Mouse (Mus musculus): ENCODE data around the gene Fhad1. TPM values are rescaled to one million over a fixed set of nuclear protein-coding genes. Genes with fewer than 3 reads are reported as not detected.
"Not testable (repeated sequence)": the region's sequence is repeated elsewhere in the genome, so short reads cannot be mapped to it uniquely, and the experiment has no call there.

Fhad1 gene
- total and polyA plus RNA-seq, 2 experiments from 2014 or later: 5.6 to 7.2 TPM

DNA sequence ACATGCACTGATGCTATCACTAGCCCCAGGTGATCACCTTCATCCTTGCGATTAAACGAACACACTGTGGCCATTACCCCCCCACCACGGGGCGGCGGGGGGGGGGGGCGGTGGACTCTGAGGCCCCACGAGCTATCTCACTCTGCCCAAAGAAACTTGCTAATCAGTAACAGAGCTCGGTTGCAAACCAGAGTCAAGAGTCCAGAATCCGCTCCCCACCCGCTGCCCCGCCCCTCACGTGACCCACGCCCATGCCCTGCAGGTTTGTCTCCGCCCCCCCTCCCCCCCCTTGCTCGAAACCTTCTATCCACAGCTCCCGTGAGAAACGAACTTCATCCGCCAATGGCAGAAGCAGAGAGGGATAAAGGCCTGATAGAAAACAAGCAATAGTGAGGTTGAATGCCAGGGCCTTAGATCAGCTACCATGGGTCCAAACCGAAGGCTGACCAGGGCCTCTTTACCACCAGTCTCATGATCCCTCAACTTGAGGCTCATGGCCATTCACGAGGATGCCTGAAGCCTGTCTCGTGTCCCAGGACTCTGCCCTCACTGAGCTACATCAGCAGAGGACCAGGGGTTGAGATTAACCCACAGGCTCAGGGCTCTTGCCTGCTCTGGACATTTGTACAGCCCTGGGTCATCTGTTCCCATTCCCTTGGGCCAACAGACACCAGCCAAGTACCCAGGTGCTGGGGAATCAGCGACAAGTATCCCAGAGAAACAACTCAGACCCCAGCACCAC is 37.7 kb upstream of the Fhad1 start:
- ATAC-seq (ENCODE audit: low FRiP score) (no peak), DNase-seq (ENCODE audit: low spot score) (no peak)
- Histone ChIP-seq H3K9ac (replicated peaks; ENCODE audit: low read length, poor library complexity, severe bottlenecking) (no peak overlapping the region), H3K27ac (ENCODE audit: low read depth, low read length) (no peak overlapping the region), H3K4me2 (ENCODE audit: low read depth, low read length, poor library complexity, severe bottlenecking) (no peak overlapping the region), H3K4me1 (ENCODE audit: insufficient read depth, low read length) (no peaks in the 10 kb centered on the region), H3K4me3 (ENCODE audit: low read depth, low read length) (no peak overlapping the region), H3K27me3 (ENCODE audit: insufficient read depth, low read length) (no peaks in the 10 kb centered on the region), H3K9me3 (ENCODE audit: low read length) (no peaks in the 10 kb centered on the region), H3K36me3 (ENCODE audit: insufficient read depth, low read length) (no peaks in the 10 kb centered on the region)
- WGBS: 57% methylated on average over 22 of the region's 22 CpGs
- TF ChIP-seq CTCF (IDR thresholded peaks at IDR 0.05): no peak

DNA sequence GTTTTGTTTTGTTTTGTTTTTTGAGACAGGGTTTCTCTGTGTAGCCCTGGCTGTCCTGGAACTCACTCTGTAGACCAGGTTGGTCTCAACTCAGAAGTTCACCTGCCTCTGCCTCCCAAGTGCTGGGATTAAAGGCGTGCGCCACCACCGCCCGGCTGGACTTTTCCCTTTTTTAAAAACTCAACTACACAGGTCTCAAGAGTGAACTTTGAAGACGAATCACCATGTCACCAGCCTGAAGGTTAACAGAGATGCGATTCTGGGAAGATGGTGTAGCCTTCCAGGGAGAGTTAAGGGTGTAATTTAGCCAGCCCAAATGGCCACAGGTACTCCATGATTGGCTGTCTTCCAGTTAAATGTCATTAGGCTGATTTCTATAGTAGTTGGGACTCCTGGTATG is 37.0 kb upstream of the Fhad1 start:
- not testable (repeated sequence) for H3K4me2 ChIP-seq (ENCODE audit: low read depth, low read length, poor library complexity, severe bottlenecking); H3K9ac ChIP-seq (replicated peaks; ENCODE audit: low read length, poor library complexity, severe bottlenecking); H3K4me3 ChIP-seq (ENCODE audit: low read depth, low read length); H3K4me1 ChIP-seq (ENCODE audit: insufficient read depth, low read length); H3K9me3 ChIP-seq (ENCODE audit: low read length); H3K36me3 ChIP-seq (ENCODE audit: insufficient read depth, low read length); H3K27ac ChIP-seq (ENCODE audit: low read depth, low read length); DNase-seq (ENCODE audit: low spot score); H3K27me3 ChIP-seq (ENCODE audit: insufficient read depth, low read length); ATAC-seq (ENCODE audit: low FRiP score)
- WGBS: 89% methylated on average over 6 of the region's 6 CpGs

GRCm38 (mm10) chr4:142049963-142050362 is 35.1 kb upstream of the Fhad1 start:
- no peak for TF ChIP-seq CTCF (IDR thresholded peaks at IDR 0.05)
- Histone ChIP-seq H3K4me2 (ENCODE audit: low read depth, low read length, poor library complexity, severe bottlenecking) (no peak overlapping the region), H3K4me1 (ENCODE audit: insufficient read depth, low read length) (no peaks in the 10 kb centered on the region), H3K27ac (ENCODE audit: low read depth, low read length) (no peak overlapping the region), H3K27me3 (ENCODE audit: insufficient read depth, low read length) (no peaks in the 10 kb centered on the region), H3K4me3 (ENCODE audit: low read depth, low read length) (no peak overlapping the region), H3K9ac (replicated peaks; ENCODE audit: low read length, poor library complexity, severe bottlenecking) (no peak overlapping the region), H3K36me3 (ENCODE audit: insufficient read depth, low read length) (no peaks in the 10 kb centered on the region), H3K9me3 (ENCODE audit: low read length) (no peaks in the 10 kb centered on the region)
- 93% methylated on average over 5 of the region's 5 CpGs for WGBS
- ATAC-seq (ENCODE audit: low FRiP score) (no peak), DNase-seq (ENCODE audit: low spot score) (no peak)

- Histone ChIP-seq H3K27me3 (ENCODE audit: insufficient read depth, low read length) (no peaks in the 10 kb centered on the region), H3K4me2 (ENCODE audit: low read depth, low read length, poor library complexity, severe bottlenecking) (no peak overlapping the region), H3K4me1 (ENCODE audit: insufficient read depth, low read length) (no peaks in the 10 kb centered on the region), H3K9me3 (ENCODE audit: low read length) (no peaks in the 10 kb centered on the region), H3K9ac (replicated peaks; ENCODE audit: low read length, poor library complexity, severe bottlenecking) (no peak overlapping the region), H3K36me3 (ENCODE audit: insufficient read depth, low read length) (no peaks in the 10 kb centered on the region), H3K27ac (ENCODE audit: low read depth, low read length) (no peak overlapping the region), H3K4me3 (ENCODE audit: low read depth, low read length) (no peak overlapping the region)
- DNase-seq (ENCODE audit: low spot score) (no peak), ATAC-seq (ENCODE audit: low FRiP score) (no peak)
- WGBS: 79% methylated on average over 8 of the region's 8 CpGs
- TF ChIP-seq CTCF (IDR thresholded peaks at IDR 0.05): no peak
These were observed 33.5 kb upstream of the Fhad1 start for GRCm38 (mm10) chr4:142048391-142048790.

- ATAC-seq (ENCODE audit: low FRiP score): no peak
These were observed 32.1 kb upstream of the Fhad1 start for GRCm38 (mm10) chr4:142047005-142047404.

DNA sequence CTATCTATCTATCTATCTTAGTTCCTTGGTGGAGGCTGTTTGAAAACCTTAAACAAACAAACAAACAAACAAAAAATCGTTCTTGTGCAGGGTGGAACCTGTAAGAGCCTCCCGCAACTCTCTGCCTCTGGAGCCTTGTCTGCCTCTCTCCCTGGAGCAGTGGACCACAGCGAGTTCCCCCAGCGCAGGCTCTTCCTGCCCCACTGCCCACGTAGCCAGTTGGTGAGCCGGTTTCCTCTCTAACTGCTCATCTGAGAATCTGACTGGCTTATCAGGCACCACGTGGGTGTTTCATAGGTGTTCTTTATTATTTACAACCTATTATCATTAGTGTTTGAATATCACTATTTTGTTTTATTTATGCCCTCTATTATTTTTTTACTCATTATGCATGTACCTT is 31.6 kb upstream of the Fhad1 start:
- H3K4me3 ChIP-seq (ENCODE audit: low read depth, low read length): no peak overlapping the region
- H3K9me3 ChIP-seq (ENCODE audit: low read length): no peaks in the 10 kb centered on the region
- H3K4me1 ChIP-seq (ENCODE audit: insufficient read depth, low read length): no peaks in the 10 kb centered on the region
- no peaks in the 10 kb centered on the region for H3K36me3 ChIP-seq (ENCODE audit: insufficient read depth, low read length)
- no peak overlapping the region for H3K27ac ChIP-seq (ENCODE audit: low read depth, low read length)
- H3K4me2 ChIP-seq (ENCODE audit: low read depth, low read length, poor library complexity, severe bottlenecking): no peak overlapping the region
- H3K9ac ChIP-seq (replicated peaks; ENCODE audit: low read length, poor library complexity, severe bottlenecking): no peak overlapping the region
- DNase-seq (ENCODE audit: low spot score): no peak
- TF ChIP-seq CTCF (IDR thresholded peaks at IDR 0.05): no peak
- no peak for ATAC-seq (ENCODE audit: low FRiP score)
- 82% methylated on average over 7 of the region's 7 CpGs for WGBS
- no peaks in the 10 kb centered on the region for H3K27me3 ChIP-seq (ENCODE audit: insufficient read depth, low read length)

More at GRCm38 (mm10) chr4:142047005-142047404, 32.1 kb upstream of the Fhad1 start:
- no peak for TF ChIP-seq CTCF (IDR thresholded peaks at IDR 0.05)
- Histone ChIP-seq H3K27ac (ENCODE audit: low read depth, low read length) (no peak overlapping the region), H3K27me3 (ENCODE audit: insufficient read depth, low read length) (no peaks in the 10 kb centered on the region), H3K4me3 (ENCODE audit: low read depth, low read length) (no peak overlapping the region), H3K9me3 (ENCODE audit: low read length) (no peaks in the 10 kb centered on the region), H3K9ac (replicated peaks; ENCODE audit: low read length, poor library complexity, severe bottlenecking) (no peak overlapping the region), H3K4me2 (ENCODE audit: low read depth, low read length, poor library complexity, severe bottlenecking) (no peak overlapping the region), H3K36me3 (ENCODE audit: insufficient read depth, low read length) (no peaks in the 10 kb centered on the region), H3K4me1 (ENCODE audit: insufficient read depth, low read length) (no peaks in the 10 kb centered on the region)
- DNase-seq (ENCODE audit: low spot score): no peak
- WGBS: 91% methylated on average over 5 of the region's 5 CpGs

Measured in midbrain, postnatal 0 days (tissue).